Mouse (Mus musculus) megakaryocyte, embryonic 14.5 days (primary cell): ENCODE results near the gene Cacna1e. TPM values are rescaled to one million over a fixed set of nuclear protein-coding genes. Genes with fewer than 3 reads are reported as not detected.

Source experiments
- H3K27me3 ChIP-seq: replicated peaks from 2 replicates; pipeline ENCODE3; 2012; ENCODE audit warnings: inconsistent platforms
- H3K36me3 ChIP-seq: replicated peaks from 2 replicates; pipeline ENCODE3; 2012; ENCODE audit warnings: low read length, inconsistent platforms, mixed read lengths
- H3K4me1 ChIP-seq: 2 replicates; pipeline ENCODE4 v1.6.1; 2012; ENCODE audit warnings: inconsistent platforms
- H3K4me3 ChIP-seq: replicated peaks from 2 replicates; pipeline ENCODE3; 2012; ENCODE audit warnings: moderate library complexity, mild to moderate bottlenecking, inconsistent platforms
- H3K9me3 ChIP-seq: 2 replicates; pipeline ENCODE4 v1.6.1; 2012; ENCODE audit warnings: inconsistent platforms
- FLI1 ChIP-seq: IDR thresholded peaks from 2 replicates; pipeline ENCODE4 v1.6.1; 2012; ENCODE audit warnings: low read length, inconsistent platforms, mixed read lengths
- GATA1 ChIP-seq: IDR thresholded peaks from 3 replicates; pipeline ENCODE4 v1.6.1; 2012; ENCODE audit warnings: mixed read lengths, low read length, inconsistent platforms, borderline replicate concordance
- polyA plus RNA-seq: library from polyadenylated mRNA; stranded (reverse); fragments of >175 nt; gene quantifications from 2 replicates; pipeline ENCODE4 v1.2.3, GENCODE M21; 2012; ENCODE audit warnings: low replicate concordance; ENCODE audit not compliant: insufficient read depth

The Cacna1e gene
- polyA plus RNA-seq, 1 experiment = 0.02 TPM

DNA sequence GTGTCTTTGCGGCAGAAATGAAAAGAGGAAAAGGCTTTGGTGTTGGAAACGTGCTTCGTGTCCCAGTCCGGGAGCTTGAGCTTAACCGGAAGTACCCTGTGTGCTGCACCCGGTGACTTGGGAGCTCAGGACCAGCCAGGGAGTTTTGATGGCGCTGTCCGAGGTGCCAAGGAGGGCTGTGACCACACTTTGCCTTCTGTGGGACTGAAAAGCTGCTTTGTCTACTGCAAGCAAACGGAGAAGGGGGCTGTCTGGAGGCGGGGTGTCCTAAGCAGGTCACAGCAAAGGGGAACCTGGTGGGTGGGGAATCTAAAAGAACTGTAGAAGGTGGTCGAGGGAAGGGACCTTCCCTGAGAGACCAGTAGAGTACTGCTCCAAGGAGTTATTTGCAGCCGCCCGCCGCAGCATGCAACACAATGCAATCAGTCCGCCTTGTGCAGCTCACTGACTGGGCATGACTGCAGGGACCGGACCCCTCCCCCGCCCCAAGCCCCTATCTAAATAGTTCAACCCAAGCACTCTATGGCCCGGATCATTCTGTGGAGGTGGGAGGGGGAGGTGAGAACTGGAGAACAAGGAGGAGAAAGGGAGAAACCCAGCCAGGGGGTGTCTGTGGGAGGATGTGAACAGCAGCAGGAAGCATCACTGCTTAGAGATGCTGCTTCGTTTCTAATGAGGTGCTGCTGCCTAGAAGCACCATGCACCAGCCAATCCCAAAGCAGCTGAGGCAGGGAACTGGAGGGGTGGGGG is 160.6 kb downstream of the Cacna1e start:
- peaks cover 61% of the 10 kb centered on the region for H3K27me3 ChIP-seq
- no peaks in the 10 kb centered on the region for H3K36me3 ChIP-seq
- no peak for TF ChIP-seq FLI1
- no peak for TF ChIP-seq GATA1
- no peaks in the 10 kb centered on the region for H3K9me3 ChIP-seq
- H3K4me3 ChIP-seq = no peak overlapping the region
- peaks cover 10% of the 10 kb centered on the region; the same call in 1 of the 2 replicates for H3K4me1 ChIP-seq

- Histone ChIP-seq H3K9me3 (no peaks in the 10 kb centered on the region), H3K4me1 (peaks cover 10% of the 10 kb centered on the region; the same call in 1 of the 2 replicates), H3K27me3 (peaks cover 54% of the 10 kb centered on the region), H3K36me3 (no peaks in the 10 kb centered on the region), H3K4me3 (no peak overlapping the region)
- TF ChIP-seq FLI1 = no peak
- no peak for TF ChIP-seq GATA1
Measured at GRCm38 (mm10) chr1:154723078-154723477, 161.2 kb downstream of the Cacna1e start.

DNA sequence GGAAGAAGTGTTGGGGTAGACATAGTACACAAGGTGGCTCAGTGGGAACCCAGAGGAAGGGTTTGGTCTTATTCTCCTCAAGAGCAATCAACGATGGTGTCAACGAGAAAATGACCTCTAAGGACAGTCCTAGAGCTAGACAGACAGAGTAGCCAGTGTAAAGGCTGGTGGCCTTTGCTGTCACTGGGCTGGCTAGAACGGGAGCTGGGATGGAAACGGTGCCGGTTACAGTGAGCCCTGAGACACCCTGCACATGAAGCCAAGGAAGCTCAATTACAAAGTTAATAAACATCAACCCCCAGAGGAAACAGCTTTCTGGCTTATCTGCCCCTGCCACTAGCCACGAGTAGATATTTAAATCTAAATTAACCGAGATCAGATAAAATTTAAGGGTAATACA is 168.7 kb downstream of the Cacna1e start:
- H3K27me3 ChIP-seq = peaks cover 2% of the 10 kb centered on the region
- no peak overlapping the region for H3K4me3 ChIP-seq
- H3K4me1 ChIP-seq = 0 out of 2 replicates have a peak, but pooled peaks cover 4% of the 10 kb centered on the region
- H3K9me3 ChIP-seq = no peaks in the 10 kb centered on the region
- TF ChIP-seq FLI1 = no peak
- no peak for TF ChIP-seq GATA1
- no peaks in the 10 kb centered on the region for H3K36me3 ChIP-seq

- Histone ChIP-seq H3K27me3 (no peaks in the 10 kb centered on the region), H3K9me3 (no peaks in the 10 kb centered on the region), H3K36me3 (no peaks in the 10 kb centered on the region), H3K4me3 (no peak overlapping the region), H3K4me1 (no peaks in the 10 kb centered on the region)
- TF ChIP-seq GATA1 = no peak
- no peak for TF ChIP-seq FLI1
Measured at GRCm38 (mm10) chr1:154712747-154713146, 171.6 kb downstream of the Cacna1e start.

GRCm38 (mm10) chr1:154707584-154708290 is 176.6 kb downstream of the Cacna1e start:
- H3K4me3 ChIP-seq = no peak overlapping the region
- H3K9me3 ChIP-seq = no peaks in the 10 kb centered on the region
- H3K4me1 ChIP-seq = no peaks in the 10 kb centered on the region
- TF ChIP-seq FLI1 = no peak
- TF ChIP-seq GATA1 = no peak
- H3K36me3 ChIP-seq = no peaks in the 10 kb centered on the region
- H3K27me3 ChIP-seq = no peaks in the 10 kb centered on the region

- TF ChIP-seq GATA1 (no peak), FLI1 (no peak)
- no peaks in the 10 kb centered on the region for H3K4me1 ChIP-seq
- no peaks in the 10 kb centered on the region for H3K36me3 ChIP-seq
- no peaks in the 10 kb centered on the region for H3K27me3 ChIP-seq
- H3K9me3 ChIP-seq = no peaks in the 10 kb centered on the region
- H3K4me3 ChIP-seq = no peak overlapping the region
Measured at GRCm38 (mm10) chr1:154706974-154707373, 177.3 kb downstream of the Cacna1e start.

GRCm38 (mm10) chr1:154705882-154706565 is 178.3 kb downstream of the Cacna1e start:
- H3K9me3 ChIP-seq = no peaks in the 10 kb centered on the region
- no peaks in the 10 kb centered on the region for H3K36me3 ChIP-seq
- H3K27me3 ChIP-seq = no peaks in the 10 kb centered on the region
- TF ChIP-seq FLI1 (no peak), GATA1 (no peak)
- H3K4me3 ChIP-seq = no peak overlapping the region
- H3K4me1 ChIP-seq = no peaks in the 10 kb centered on the region

DNA sequence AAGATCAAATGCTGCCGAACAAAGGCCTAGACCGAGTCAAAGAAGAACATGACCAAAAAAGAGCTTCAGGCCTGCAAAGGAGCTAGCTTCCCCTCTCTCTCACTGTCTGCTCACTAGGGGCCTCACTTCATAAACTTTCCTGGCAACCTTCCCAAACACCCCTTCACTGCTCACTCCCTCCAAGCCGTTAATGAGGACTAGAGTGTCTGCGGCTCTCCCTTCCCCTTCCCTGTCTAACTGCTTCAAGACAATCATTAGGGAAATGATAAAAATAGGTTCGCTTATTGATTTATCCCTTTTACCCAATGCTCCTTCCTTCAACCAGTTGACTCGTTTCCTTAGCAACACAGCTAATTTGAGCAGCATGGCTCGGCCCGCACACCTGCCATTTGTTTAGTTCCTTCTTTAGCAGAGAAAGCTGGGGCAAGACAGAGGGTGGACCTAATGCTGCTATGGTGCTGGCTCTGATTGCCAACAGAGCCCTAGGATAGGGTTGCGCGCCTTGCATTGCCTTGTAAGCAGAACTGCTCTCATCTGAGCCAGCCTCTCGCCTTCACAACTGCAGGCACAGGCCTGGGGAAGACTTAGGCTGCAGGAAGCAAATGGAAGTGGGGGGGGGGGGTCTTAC is 179.6 kb downstream of the Cacna1e start:
- TF ChIP-seq FLI1 (no peak), GATA1 (no peak)
- H3K4me1 ChIP-seq = no peaks in the 10 kb centered on the region
- no peaks in the 10 kb centered on the region for H3K36me3 ChIP-seq

GRCm38 (mm10) chr1:154702623-154703022 is 181.7 kb downstream of the Cacna1e start:
- no peak overlapping the region for H3K4me3 ChIP-seq
- TF ChIP-seq FLI1 = no peak
- no peak for TF ChIP-seq GATA1
- H3K9me3 ChIP-seq = no peaks in the 10 kb centered on the region
- no peaks in the 10 kb centered on the region for H3K27me3 ChIP-seq
- no peaks in the 10 kb centered on the region for H3K36me3 ChIP-seq
- H3K4me1 ChIP-seq = no peaks in the 10 kb centered on the region

More for the DNA sequence above, 179.6 kb downstream of the Cacna1e start:
- Histone ChIP-seq H3K4me3 (no peak overlapping the region), H3K27me3 (no peaks in the 10 kb centered on the region), H3K9me3 (no peaks in the 10 kb centered on the region)
